Mouse (Mus musculus): ENCODE measurements at regions not wholly inside any gene's neighbourhood (a gene's known extent, or its start where the extent isn't known, plus 50 kb on each side); places are given as distances from the start of the nearest gene placed in this dataset.

DNA sequence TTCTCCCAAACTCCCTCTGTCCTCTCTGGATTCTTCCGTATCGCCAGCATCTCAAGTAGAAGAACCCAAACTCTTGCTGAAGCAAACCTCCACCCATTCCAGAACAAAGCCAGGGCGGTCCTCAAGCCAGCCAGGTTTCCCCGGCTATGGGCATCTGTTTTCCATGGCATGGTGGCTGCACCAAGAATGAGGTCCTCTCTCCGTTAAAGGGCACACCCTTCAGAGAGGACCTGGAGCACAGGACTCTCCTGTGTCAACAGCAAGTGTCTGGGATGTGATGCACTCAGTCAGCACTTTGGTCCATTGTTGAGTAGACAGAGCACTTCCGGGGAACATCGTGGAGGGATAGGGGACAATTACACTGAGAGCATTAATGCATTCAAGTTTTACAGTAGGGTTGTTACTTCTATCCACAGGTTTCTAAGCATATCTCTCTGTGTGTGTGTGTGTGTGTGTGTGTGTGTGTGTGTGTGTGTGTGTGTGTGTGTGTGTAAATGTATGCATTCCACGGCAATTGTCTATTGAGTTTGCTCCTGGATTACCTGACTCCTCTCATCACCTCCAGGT is 56.6 kb upstream of the Cpsf6 start:
- no peaks in the 10 kb centered on the region for H3K36me3 ChIP-seq
- H3K27me3 ChIP-seq (ENCODE audit: low read depth, poor library complexity, severe bottlenecking): peaks cover 90% of the 10 kb centered on the region
- WGBS: 71% methylated on average over 8 of the region's 8 CpGs
- H3K4me1 ChIP-seq: peaks cover 37% of the 10 kb centered on the region
- H3K27ac ChIP-seq (replicated peaks): no peak overlapping the region
- 0 out of 2 replicates have a peak, but pooled peaks cover 4% of the 10 kb centered on the region for H3K9me3 ChIP-seq (replicated peaks)
- no peak for DNase-seq (ENCODE audit: low spot score)
- H3K4me3 ChIP-seq: no peak overlapping the region

DNA sequence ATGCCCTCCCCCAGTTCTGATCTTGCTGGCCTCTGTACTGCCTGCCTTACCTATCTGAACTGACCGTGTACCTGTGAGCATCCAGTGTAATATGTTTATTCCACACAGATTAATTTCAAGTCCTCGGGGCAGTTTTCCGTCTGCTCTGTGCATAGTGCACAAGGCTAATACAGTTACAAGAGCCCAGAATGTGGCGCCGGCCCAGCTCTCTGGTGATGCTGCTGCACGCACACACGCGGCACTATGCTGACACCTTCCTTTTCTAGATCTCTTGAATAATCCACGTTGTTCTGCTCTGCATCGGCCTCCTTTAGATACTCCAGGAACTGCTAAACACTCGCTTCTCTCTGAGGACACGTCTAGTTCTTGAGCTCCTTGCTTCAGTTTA is 55.9 kb upstream of the Cpsf6 start:
- 56% methylated on average over 12 of the region's 12 CpGs for WGBS
- 0 out of 2 replicates have a peak overlapping the region, but pooled peaks have one; percentile 32 for H3K4me3 ChIP-seq

DNA sequence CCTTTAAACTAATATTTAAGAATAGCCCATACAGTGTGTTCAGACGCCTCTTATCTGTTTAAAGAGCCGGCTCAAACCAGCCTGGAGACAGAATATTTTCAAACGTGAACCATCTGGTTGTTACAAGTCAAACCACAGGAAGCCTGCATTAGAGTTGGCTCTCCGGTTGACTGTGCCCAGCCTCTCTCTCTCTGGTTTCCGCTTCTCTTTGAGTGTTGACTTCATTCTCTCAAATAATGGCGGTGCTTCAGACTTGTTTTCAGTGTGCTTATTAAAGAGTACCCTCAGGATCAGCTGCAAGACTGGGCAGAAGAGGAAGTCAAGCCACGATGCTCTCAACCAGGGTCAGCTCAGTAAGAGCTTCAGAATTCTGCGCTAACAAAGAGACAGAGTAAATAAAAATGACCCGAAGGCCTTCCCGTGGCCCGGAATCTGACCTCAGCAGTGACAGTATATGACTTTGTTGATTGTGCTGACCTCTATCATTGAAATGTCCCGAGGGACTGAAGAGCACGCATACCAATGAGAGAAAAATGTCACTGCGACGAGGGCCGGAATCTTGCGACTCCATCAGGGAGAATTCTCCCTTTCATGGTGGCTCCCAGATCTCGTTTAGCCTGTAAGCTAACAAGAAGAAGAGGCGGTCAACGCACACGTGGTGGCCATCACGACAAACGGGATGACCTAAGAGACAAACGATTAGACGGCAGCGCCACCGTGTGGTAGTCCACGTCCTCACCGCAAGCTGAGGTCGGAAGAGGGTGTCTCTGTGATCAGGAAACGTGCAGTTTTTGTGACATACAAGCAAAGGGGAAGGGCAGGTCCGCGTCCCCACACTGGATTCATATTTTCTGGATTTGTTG is 55.3 kb upstream of the Cpsf6 start:
- no peaks in the 10 kb centered on the region for H3K36me3 ChIP-seq
- H3K27me3 ChIP-seq (ENCODE audit: low read depth, poor library complexity, severe bottlenecking): peaks cover 85% of the 10 kb centered on the region
- peak; percentile 90 for DNase-seq (ENCODE audit: low spot score)
- H3K4me1 ChIP-seq: peaks cover 30% of the 10 kb centered on the region
- peak overlapping the region; percentile 66 for H3K27ac ChIP-seq (replicated peaks)
- WGBS: 20% methylated on average over 33 of the region's 33 CpGs
- 0 out of 2 replicates have a peak, but pooled peaks cover 4% of the 10 kb centered on the region for H3K9me3 ChIP-seq (replicated peaks)
- H3K4me3 ChIP-seq: peak overlapping the region; percentile 32

More for the DNA sequence above, 55.9 kb upstream of the Cpsf6 start:
- H3K27ac ChIP-seq (replicated peaks): 0 out of 2 replicates have a peak overlapping the region, but pooled peaks have one; percentile 17
- H3K9me3 ChIP-seq (replicated peaks): 0 out of 2 replicates have a peak, but pooled peaks cover 4% of the 10 kb centered on the region
- peaks cover 30% of the 10 kb centered on the region for H3K4me1 ChIP-seq
- DNase-seq (ENCODE audit: low spot score): no peak
- H3K27me3 ChIP-seq (ENCODE audit: low read depth, poor library complexity, severe bottlenecking): peaks cover 91% of the 10 kb centered on the region
- no peaks in the 10 kb centered on the region for H3K36me3 ChIP-seq

DNA sequence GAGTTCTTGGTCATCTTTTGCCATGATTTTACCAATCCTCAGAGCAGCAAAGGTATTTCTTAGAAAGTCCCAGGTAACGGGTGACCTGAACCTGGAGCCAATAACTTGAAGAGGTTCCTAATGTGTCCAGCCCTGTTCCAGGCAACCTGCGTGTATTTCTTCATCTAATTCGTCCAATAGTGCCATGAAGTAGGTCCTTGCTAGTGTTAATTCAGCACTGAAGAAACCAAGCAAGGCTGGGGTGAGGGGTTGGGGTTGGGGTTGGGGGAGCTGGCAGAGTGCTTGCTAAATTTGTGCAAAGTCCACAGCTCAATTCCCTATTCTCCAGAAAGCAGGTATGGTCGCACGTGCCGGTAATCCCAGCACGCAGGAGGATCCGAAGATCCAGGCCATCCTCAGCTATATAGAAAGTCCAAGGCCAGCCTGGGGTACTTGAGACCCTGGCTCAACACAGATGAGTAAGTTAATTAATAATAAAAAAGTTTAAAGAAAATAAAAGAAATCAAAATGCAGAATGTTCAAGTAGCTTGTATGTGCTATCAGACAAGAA is 54.6 kb upstream of the Cpsf6 start:
- Histone ChIP-seq H3K27ac (replicated peaks) (no peak overlapping the region), H3K36me3 (no peaks in the 10 kb centered on the region), H3K9me3 (replicated peaks) (no peaks in the 10 kb centered on the region), H3K4me3 (no peak overlapping the region), H3K27me3 (ENCODE audit: low read depth, poor library complexity, severe bottlenecking) (peaks cover 78% of the 10 kb centered on the region), H3K4me1 (peaks cover 30% of the 10 kb centered on the region)
- 95% methylated on average over 8 of the region's 8 CpGs for WGBS
- no peak for DNase-seq (ENCODE audit: low spot score)

DNA sequence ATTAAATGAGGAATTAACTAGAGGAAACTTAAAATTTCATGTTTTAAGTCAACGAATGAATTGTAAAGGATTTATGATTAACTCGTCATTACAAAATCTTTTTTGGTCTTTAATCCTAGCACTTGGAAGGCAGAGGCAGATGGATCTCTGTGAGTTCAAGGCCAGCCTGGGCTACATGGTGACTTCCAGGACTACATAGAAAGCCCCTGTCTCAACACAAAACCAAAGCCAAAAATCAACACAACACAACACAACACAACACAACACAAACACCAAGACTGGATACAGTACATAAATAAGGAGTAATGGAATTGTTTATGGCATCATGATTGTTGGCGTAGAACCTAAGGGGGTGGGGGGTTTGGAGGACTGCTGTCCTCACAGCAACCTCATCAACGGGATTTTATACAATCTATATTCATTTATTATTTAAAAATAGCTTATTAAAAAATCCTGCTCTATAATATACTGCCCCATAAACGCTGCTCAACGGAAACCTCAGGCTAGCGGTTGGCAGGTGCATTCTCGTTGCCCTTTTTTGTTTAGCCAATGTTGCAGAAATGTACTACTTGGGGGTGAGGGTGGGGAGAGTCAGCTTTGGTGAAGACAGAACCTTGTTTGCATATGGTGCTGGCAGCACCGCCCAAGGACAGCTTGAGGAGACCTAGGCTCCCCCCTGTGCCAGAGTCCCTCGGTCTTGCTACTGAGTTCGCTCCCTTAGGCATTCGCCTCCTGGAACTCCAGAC is 53.9 kb upstream of the Cpsf6 start:
- no peaks in the 10 kb centered on the region for H3K36me3 ChIP-seq
- no peaks in the 10 kb centered on the region for H3K9me3 ChIP-seq (replicated peaks)
- H3K4me1 ChIP-seq: peaks cover 30% of the 10 kb centered on the region
- peaks cover 72% of the 10 kb centered on the region for H3K27me3 ChIP-seq (ENCODE audit: low read depth, poor library complexity, severe bottlenecking)
- no peak overlapping the region for H3K4me3 ChIP-seq
- no peak overlapping the region for H3K27ac ChIP-seq (replicated peaks)
- WGBS: 93% methylated on average over 12 of the region's 12 CpGs
- DNase-seq (ENCODE audit: low spot score): no peak

DNA sequence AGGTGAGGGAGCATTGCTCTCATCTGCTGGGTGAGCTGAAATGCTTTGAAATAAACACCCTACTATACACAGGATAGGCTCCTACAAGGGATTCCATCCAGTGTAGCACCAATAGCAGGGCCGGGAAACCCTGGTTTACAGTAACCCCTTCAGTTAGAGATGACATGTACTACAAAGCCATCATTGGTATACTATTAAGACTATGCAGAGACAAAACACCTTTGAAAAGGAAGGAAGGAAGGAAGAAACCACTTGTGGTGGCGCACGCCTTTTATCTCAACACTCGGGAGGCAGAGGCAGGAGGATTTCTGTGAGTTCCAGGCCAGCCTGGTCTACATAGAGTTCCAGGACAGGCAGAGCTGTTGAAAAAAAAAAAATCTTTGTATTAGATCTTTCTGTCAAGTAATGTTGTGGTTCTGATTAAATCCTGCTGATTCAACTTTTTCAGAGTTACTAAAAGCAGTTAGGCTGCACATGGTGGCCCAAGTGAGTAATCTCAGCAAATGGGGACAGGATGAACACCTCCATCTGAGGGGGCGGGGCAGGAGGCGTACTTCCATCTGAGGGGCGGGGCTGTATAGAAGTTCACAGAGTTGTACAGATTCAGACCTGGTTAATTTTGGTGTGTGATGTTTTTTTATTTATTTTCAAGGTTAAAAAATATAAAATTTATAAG is 53.2 kb upstream of the Cpsf6 start:
- Histone ChIP-seq H3K27ac (replicated peaks) (no peak overlapping the region), H3K9me3 (replicated peaks) (no peaks in the 10 kb centered on the region), H3K27me3 (ENCODE audit: low read depth, poor library complexity, severe bottlenecking) (peaks cover 64% of the 10 kb centered on the region), H3K4me1 (peaks cover 30% of the 10 kb centered on the region), H3K36me3 (no peaks in the 10 kb centered on the region), H3K4me3 (peak overlapping the region; percentile 39; the same call in 1 of the 2 replicates)
- WGBS: 94% methylated on average over 7 of the region's 7 CpGs
- DNase-seq (ENCODE audit: low spot score): no peak

DNA sequence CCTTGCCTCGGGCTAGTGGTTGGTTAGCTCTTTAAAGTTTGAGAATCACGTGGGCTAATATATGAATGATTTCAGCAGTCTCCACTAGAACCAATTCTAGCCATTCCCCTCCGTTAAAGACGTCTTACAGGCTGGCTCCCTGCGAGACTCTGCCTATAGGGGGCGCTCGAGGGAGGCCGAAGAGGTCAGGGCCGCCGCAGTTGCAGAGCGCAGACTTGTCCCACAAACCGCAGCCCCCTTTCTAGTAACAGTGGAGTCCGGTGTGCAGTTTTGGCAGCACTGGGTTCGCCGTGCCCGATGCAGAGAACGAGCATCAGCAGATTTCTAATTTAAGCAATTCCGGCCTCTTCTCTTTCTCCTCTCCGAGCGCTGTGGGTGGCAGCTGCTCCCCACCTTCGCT is 52.6 kb upstream of the Cpsf6 start:
- 9% methylated on average over 21 of the region's 21 CpGs for WGBS
- Histone ChIP-seq H3K27me3 (ENCODE audit: low read depth, poor library complexity, severe bottlenecking) (peaks cover 59% of the 10 kb centered on the region), H3K9me3 (replicated peaks) (no peaks in the 10 kb centered on the region), H3K27ac (replicated peaks) (no peak overlapping the region), H3K4me1 (peaks cover 30% of the 10 kb centered on the region), H3K36me3 (no peaks in the 10 kb centered on the region), H3K4me3 (peak overlapping the region; percentile 39)
- peak; percentile 83 for DNase-seq (ENCODE audit: low spot score)

DNA sequence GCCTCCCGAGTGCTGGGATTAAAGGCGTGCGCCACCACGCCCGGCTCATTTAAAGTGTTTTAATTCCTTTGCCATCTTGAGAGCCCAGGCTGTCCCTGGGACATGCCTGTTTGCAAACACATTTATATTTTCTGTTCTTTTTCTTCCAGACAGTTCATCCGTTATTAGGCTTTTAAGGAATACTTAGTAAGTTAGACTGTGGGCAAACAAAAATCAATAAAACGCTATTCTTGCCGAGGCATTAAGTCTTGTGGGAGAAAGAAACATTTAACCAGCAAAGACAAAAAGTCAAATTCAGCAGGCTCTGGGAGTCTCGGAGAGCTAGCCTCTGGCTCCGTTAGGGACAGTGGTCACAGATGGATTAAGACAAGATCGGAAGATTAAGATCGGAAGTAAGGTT is 52.0 kb upstream of the Cpsf6 start:
- no peak overlapping the region for H3K4me3 ChIP-seq
- WGBS: 74% methylated on average over 12 of the region's 12 CpGs

DNA sequence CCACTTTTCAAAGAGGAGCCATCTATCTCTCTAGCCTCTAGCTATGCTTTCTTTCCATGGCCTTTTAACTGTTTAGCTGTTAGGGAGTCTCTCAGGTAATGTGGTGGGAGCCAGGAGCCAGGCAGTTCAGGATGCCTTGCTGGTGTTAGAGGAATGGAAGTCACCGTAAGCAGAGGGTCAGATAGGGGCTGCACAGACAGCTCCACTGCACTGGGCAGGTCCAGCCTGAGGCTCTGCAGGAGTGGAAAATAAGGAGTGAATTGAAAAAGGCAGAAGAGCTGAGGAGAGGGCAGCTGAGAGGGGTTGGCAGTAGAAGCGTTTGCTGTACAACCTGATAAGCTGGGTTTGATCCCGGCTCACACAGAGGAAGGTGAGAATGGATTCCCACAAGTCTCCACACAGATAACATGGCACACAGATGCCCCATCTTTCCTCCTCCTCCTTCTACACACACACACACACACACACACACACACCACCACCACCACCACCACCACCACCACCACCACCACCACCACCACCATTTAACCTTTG is 51.3 kb upstream of the Cpsf6 start:
- H3K9me3 ChIP-seq (replicated peaks): no peaks in the 10 kb centered on the region
- H3K27me3 ChIP-seq (ENCODE audit: low read depth, poor library complexity, severe bottlenecking): peaks cover 46% of the 10 kb centered on the region
- no peak for DNase-seq (ENCODE audit: low spot score)
- H3K4me1 ChIP-seq: peaks cover 27% of the 10 kb centered on the region
- no peak overlapping the region for H3K27ac ChIP-seq (replicated peaks)
- whole genome bisulfite sequencing: 87% methylated on average over 3 of the region's 3 CpGs
- no peak overlapping the region for H3K4me3 ChIP-seq
- no peaks in the 10 kb centered on the region for H3K36me3 ChIP-seq

More for the DNA sequence above, 52.0 kb upstream of the Cpsf6 start:
- H3K27me3 ChIP-seq (ENCODE audit: low read depth, poor library complexity, severe bottlenecking): peaks cover 53% of the 10 kb centered on the region
- no peak overlapping the region for H3K27ac ChIP-seq (replicated peaks)
- DNase-seq (ENCODE audit: low spot score): no peak
- no peaks in the 10 kb centered on the region for H3K36me3 ChIP-seq
- H3K4me1 ChIP-seq: peaks cover 27% of the 10 kb centered on the region
- no peaks in the 10 kb centered on the region for H3K9me3 ChIP-seq (replicated peaks)

DNA sequence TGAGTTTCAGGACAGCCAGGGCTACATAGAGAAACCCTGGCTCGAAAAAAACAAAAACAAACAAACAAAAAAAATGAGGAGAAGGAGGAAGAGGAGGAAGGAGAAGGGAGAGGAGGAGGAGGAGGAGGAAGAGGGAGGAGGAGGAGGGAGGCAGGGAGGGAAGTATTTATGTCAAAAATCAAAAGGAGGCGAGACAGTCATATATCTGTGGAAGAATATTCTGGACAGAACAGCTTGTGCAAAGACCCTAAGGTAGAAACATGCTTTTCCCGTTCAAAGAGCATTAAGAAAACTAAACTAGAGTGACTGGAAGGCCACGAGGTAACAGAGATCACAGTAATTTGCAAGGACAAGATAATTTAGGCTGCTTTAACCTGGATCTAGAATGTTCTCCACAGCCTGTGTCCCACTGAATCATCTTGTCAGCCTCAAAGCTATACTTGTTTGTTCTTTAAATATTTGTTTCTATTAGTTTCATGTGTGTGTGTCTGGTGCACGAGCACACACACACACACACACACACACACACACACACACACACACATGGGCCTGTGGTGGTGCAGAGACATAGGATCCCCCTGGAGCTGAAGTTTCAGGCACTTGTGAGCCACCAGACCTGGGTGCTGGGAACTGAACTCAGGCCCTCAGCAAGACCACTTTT is 50.5 kb upstream of the Cpsf6 start:
- H3K27me3 ChIP-seq (ENCODE audit: low read depth, poor library complexity, severe bottlenecking): peaks cover 39% of the 10 kb centered on the region
- no peaks in the 10 kb centered on the region for H3K9me3 ChIP-seq (replicated peaks)
- H3K4me1 ChIP-seq: peaks cover 27% of the 10 kb centered on the region
- H3K4me3 ChIP-seq: no peak overlapping the region
- WGBS: 80% methylated on average over 5 of the region's 5 CpGs
- H3K36me3 ChIP-seq: no peaks in the 10 kb centered on the region
- no peak for DNase-seq (ENCODE audit: low spot score)
- no peak overlapping the region for H3K27ac ChIP-seq (replicated peaks)

DNA sequence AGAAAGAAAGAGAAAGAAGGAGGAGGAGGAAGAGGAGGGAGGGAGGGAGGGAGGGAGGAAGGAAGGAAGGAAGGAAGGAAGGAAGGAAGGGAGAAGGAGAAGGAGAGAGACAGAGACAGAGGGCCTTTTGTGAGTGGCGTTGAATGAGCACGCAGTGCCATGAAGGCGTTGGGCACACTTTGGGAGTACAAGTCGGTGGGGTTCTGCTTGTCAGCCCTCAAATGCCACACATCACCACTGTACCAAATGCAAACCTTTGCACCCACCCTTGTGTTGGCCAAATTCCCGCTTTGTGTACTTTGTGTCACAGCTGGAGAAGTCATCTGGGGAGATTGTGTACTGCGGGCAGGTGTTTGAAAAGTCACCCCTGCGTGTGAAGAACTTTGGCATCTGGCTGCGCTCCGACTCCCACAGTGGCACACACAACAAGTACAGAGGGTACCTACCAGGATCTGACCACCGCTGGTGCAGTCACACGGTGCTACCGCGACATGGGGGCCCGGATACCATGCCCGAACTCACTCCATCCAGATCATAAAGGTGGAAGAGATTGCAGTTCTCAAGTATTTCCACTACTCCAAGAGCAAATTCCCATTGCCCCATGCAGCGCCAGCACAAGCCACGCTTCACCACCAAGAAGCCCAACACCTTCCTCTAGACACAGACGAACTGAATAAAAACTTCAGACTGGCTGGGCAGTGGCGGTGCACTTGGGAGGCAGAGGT is 49.8 kb upstream of the Cpsf6 start:
- Histone ChIP-seq H3K27ac (replicated peaks) (no peak overlapping the region), H3K27me3 (ENCODE audit: low read depth, poor library complexity, severe bottlenecking) (peaks cover 39% of the 10 kb centered on the region), H3K4me3 (no peak overlapping the region), H3K9me3 (replicated peaks) (no peaks in the 10 kb centered on the region), H3K36me3 (no peaks in the 10 kb centered on the region), H3K4me1 (peaks cover 20% of the 10 kb centered on the region)
- no peak for DNase-seq (ENCODE audit: low spot score)
- WGBS: 90% methylated on average over 19 of the region's 19 CpGs

All from midbrain, embryonic 10.5 days (tissue).